ENCODE assay signal across 9 mouse cellular contexts in genomic region chr11:43344767-43345561, GRCm38 (mm10).
DNase-seq lines count a peak whose midpoint lies in the region; ATAC-seq and TF ChIP-seq lines count a peak whose summit lies in the region.
"Had no signal": no experiment of that assay in that cellular context is flagged by ENCODE, and none has a peak within 500 bp of the region (broad histone marks: within the 10 kb centered on the region; RNA-seq: fewer than 3 reads in every experiment).

No protein-coding gene starts in this region.

- 32% methylated on average over 14 of the region's 14 CpGs for WGBS in intestine, embryonic 15.5 days
- WGBS in intestine, postnatal 0 days: 26% methylated on average over 14 of the region's 14 CpGs

- no peak for TF ChIP-seq POLR2A in brain, embryonic 14.5 days (IDR thresholded peaks at IDR 0.05; ENCODE audit: borderline replicate concordance, extremely low read depth, insufficient read depth, insufficient read length, poor library complexity, severe bottlenecking)

- H3K36me3 ChIP-seq in intestine, embryonic 15.5 days: no peaks in the 10 kb centered on the region
- H3K36me3 ChIP-seq in intestine, postnatal 0 days (ENCODE audit: control insufficient read depth, insufficient read depth): no peaks in the 10 kb centered on the region
- H3K36me3 ChIP-seq: limb, embryonic 15.5 days had no signal

- peak; percentile 86 for DNase-seq in brain, embryonic 14.5 days (ENCODE audit: low read depth)
- peak; percentile 16 for DNase-seq in heart, postnatal 4 days
- no peak for DNase-seq in left cerebral cortex, adult 18-20 months (ENCODE audit: low spot score in 2 of 2)
- no peak for DNase-seq in thymus, postnatal 14 days
- no peak for DNase-seq in frontal cortex, postnatal 25 days (ENCODE audit: low spot score in 2 of 2)

- ATAC-seq in intestine, embryonic 15.5 days: peak; percentile 43; the same call in 1 of the 2 replicates
- ATAC-seq in intestine, postnatal 0 days: no peak
- peak; percentile 78 for ATAC-seq in megakaryocyte progenitor cell, adult 5-6 weeks (replicated peaks; ENCODE audit: poor library complexity)

- H3K9ac ChIP-seq in intestine, embryonic 15.5 days: no peak overlapping the region
- H3K9ac ChIP-seq in intestine, postnatal 0 days (ENCODE audit: low read depth, low read length): no peak overlapping the region
- H3K9ac ChIP-seq: limb, embryonic 15.5 days had no signal

- H3K27me3 ChIP-seq in intestine, embryonic 15.5 days (replicated peaks): no peaks in the 10 kb centered on the region
- H3K27me3 ChIP-seq in intestine, postnatal 0 days (replicated peaks; ENCODE audit: control insufficient read depth, insufficient read depth, low read length): no peaks in the 10 kb centered on the region
- H3K27me3 ChIP-seq: limb, embryonic 15.5 days had no signal

- no peak overlapping the region for H3K27ac ChIP-seq in intestine, embryonic 15.5 days
- no peak overlapping the region for H3K27ac ChIP-seq in intestine, postnatal 0 days (ENCODE audit: low read depth, low read length)
- H3K27ac ChIP-seq: limb, embryonic 15.5 days had no signal

- H3K9me3 ChIP-seq in intestine, embryonic 15.5 days: no peaks in the 10 kb centered on the region
- H3K9me3 ChIP-seq in intestine, postnatal 0 days (ENCODE audit: control insufficient read depth): no peaks in the 10 kb centered on the region
- H3K9me3 ChIP-seq: limb, embryonic 15.5 days had no signal

- TF ChIP-seq CTCF in intestine, postnatal 0 days (IDR thresholded peaks at IDR 0.05; ENCODE audit: low read depth): no peak
- TF ChIP-seq CTCF in brain, embryonic 14.5 days (IDR thresholded peaks at IDR 0.05; ENCODE audit: borderline replicate concordance, extremely low read depth, insufficient read depth, insufficient read length): no peak

- H3K4me2 ChIP-seq in intestine, embryonic 15.5 days (replicated peaks): 0 out of 2 replicates have a peak overlapping the region, but pooled peaks have one; percentile 7
- H3K4me2 ChIP-seq in intestine, postnatal 0 days (replicated peaks; ENCODE audit: low read depth): no peak overlapping the region
- H3K4me2 ChIP-seq: limb, embryonic 15.5 days had no signal

- H3K4me3 ChIP-seq in intestine, embryonic 15.5 days (replicated peaks): no peak overlapping the region
- no peak overlapping the region for H3K4me3 ChIP-seq in intestine, postnatal 0 days (ENCODE audit: low read depth, low read length)
- H3K4me3 ChIP-seq: limb, embryonic 15.5 days had no signal

- H3K4me1 ChIP-seq in intestine, embryonic 15.5 days (replicated peaks): 0 out of 2 replicates have a peak, but pooled peaks cover 7% of the 10 kb centered on the region
- H3K4me1 ChIP-seq in intestine, postnatal 0 days (replicated peaks; ENCODE audit: control insufficient read depth, insufficient read depth, low read length): no peaks in the 10 kb centered on the region
- H3K4me1 ChIP-seq: limb, embryonic 15.5 days had no signal

Comparison
In these comparisons a context has a peak if more than half of its experiments do, and no peak if none do; other contexts are left out.
1. DNase-seq: peak in brain, embryonic 14.5 days (single experiment) and heart, postnatal 4 days (single experiment); none in left cerebral cortex, adult 18-20 months (0 of 2), thymus, postnatal 14 days (single experiment) and frontal cortex, postnatal 25 days (0 of 2).